Mouse (Mus musculus) cerebellum, postnatal 14 days (tissue): ENCODE results near the gene Kat2a.

Experiments used
- DNase-seq, 2 experiments: peaks; one replicate each; pipeline ENCODE4 v3.0.0; 2021; ENCODE audit warnings: mixed read lengths in 2 of 2

Kat2a gene

DNA sequence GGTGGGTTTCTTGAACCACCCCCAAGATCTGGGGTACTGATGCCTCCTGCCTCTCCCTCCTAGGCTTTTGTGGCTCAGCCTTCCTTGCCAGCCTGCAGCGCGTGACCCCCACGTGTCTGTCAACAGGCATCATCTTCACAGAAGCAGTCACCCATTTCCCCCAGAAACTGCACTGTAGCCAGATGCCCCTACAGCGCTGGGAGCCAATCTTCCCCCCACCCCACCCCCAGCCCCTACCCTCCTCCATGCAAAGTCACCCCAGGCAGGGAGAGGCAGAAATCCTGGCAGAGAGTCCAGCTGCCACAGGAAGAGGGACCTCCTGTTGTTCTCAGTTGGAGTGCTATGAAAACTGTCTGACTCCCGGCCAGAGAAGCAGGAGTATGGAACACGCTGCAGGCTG, 55.8 kb downstream of the Kat2a start:
- DNase-seq, result peak; percentile 70 to 84

DNA sequence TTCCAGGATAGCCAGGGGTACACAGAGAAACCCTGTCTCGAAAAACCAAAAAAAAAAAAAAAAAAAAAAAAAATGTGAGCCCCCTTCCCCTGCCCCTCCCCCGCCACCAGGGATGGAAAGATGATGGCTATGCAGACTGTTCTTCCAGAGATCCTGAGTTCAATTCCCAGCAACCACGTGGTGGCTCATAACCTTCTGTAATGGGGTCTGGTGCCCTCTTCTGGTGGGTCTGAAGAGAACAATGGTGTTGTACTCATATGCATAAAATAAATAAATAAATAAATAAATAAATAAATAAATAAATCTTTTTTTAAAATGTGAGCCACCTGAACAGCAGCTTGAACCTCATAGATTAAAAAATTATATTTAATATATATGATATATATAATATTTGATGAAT, 56.7 kb downstream of the Kat2a start:
- peak in 1 of 2 experiments; percentile 40 for DNase-seq
